Mouse (Mus musculus): ENCODE measurements around the gene Dglucy. TPM values are rescaled to one million over a fixed set of nuclear protein-coding genes. Genes with fewer than 3 reads are reported as not detected.

Dglucy gene
- polyA plus RNA-seq, 1 experiment from 2014 or later = 1.6 TPM

DNA sequence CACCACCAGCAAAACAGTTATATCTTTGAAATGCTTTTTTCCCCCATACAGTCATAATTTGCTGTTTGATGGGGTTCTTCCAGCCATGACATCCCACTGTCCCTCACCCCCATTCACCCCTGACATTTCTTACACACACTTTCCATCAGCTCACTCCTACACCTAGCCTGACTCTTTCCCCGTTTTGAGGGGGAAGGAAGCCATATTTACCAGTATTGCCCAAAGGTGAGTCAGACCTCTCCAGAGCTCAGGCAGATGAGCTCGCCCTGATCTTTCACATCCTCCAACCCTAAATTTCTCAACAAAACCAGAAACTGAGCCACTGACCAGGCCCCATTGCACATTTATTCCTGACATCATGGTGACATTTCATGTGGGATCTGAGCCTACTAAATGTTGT, 93.0 kb downstream of the Dglucy start:
- Histone ChIP-seq H3K4me1 (ENCODE audit: control insufficient read depth, insufficient read depth, low read length) (no peaks in the 10 kb centered on the region), H3K27me3 (ENCODE audit: control insufficient read depth, insufficient read depth, low read length) (0 out of 2 replicates have a peak, but pooled peaks cover 3% of the 10 kb centered on the region), H3K9ac (ENCODE audit: low read depth, low read length) (no peak overlapping the region), H3K9me3 (replicated peaks; ENCODE audit: control insufficient read depth, low read length) (no peaks in the 10 kb centered on the region), H3K4me3 (ENCODE audit: low read depth, low read length) (no peak overlapping the region), H3K4me2 (no peak overlapping the region), H3K36me3 (ENCODE audit: control insufficient read depth, insufficient read depth, low read length) (no peaks in the 10 kb centered on the region), H3K27ac (ENCODE audit: low read depth, low read length) (no peak overlapping the region)
- ATAC-seq (replicated peaks; ENCODE audit: insufficient number of reproducible peaks, low FRiP score, low TSS enrichment) = no peak
- 78% methylated on average over 2 of the region's 2 CpGs for WGBS (ENCODE audit: insufficient replicate concordance)

DNA sequence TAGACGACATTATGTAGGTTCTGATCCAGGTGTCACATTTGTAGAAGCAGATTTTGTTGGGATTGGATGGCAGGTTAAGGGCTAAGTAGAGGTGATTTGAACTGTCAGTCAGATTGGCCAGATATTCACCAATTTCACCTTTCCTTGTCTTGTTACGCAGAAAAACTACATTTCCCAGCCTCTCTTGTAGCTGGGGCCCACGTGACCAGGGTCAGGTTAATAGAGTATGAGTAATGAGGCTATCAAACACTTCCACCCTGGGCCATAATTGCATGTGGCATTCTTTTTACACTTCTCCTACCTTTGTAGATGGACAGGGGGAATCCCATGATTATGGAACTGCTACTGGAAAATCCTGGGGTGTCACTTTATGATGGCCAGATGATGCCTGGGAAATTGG, 94.8 kb downstream of the Dglucy start:
- 0 out of 2 replicates have a peak, but pooled peaks cover 3% of the 10 kb centered on the region for H3K27me3 ChIP-seq (ENCODE audit: control insufficient read depth, insufficient read depth, low read length)
- H3K27ac ChIP-seq (ENCODE audit: low read depth, low read length) = no peak overlapping the region
- no peaks in the 10 kb centered on the region for H3K36me3 ChIP-seq (ENCODE audit: control insufficient read depth, insufficient read depth, low read length)
- no peak overlapping the region for H3K9ac ChIP-seq (ENCODE audit: low read depth, low read length)
- ATAC-seq (replicated peaks; ENCODE audit: insufficient number of reproducible peaks, low FRiP score, low TSS enrichment) = no peak
- no peaks in the 10 kb centered on the region for H3K9me3 ChIP-seq (replicated peaks; ENCODE audit: control insufficient read depth, low read length)
- 74% methylated on average over 3 of the region's 3 CpGs for WGBS (ENCODE audit: insufficient replicate concordance)
- no peak overlapping the region for H3K4me3 ChIP-seq (ENCODE audit: low read depth, low read length)
- H3K4me1 ChIP-seq (ENCODE audit: control insufficient read depth, insufficient read depth, low read length) = no peaks in the 10 kb centered on the region
- no peak overlapping the region for H3K4me2 ChIP-seq

DNA sequence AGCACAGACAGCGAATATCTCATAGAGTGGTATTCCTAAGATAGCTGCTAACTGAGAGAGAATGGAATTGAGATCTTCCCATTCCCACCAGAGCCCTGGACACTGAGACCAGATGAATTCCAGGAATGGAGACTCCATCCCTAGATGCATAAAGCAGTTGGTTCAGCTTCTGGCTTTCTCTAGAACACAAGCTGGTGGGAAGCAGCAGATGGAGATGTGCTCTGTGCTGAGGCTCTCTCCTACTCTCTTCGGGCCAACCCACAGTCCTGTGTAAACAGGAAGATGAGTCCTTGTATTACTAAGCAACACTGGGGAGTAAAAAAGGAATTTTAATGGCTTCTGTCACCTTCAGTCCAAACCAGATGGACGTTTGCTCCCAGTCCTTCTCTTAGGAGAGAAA, 96.7 kb downstream of the Dglucy start:
- H3K9me3 ChIP-seq (replicated peaks; ENCODE audit: control insufficient read depth, low read length) = no peaks in the 10 kb centered on the region
- no peak overlapping the region for H3K27ac ChIP-seq (ENCODE audit: low read depth, low read length)
- no peak overlapping the region for H3K9ac ChIP-seq (ENCODE audit: low read depth, low read length)
- no peak overlapping the region for H3K4me3 ChIP-seq (ENCODE audit: low read depth, low read length)
- H3K36me3 ChIP-seq (ENCODE audit: control insufficient read depth, insufficient read depth, low read length) = no peaks in the 10 kb centered on the region
- WGBS (ENCODE audit: insufficient replicate concordance) = 63% methylated on average over 3 of the region's 3 CpGs
- H3K4me2 ChIP-seq = no peak overlapping the region
- ATAC-seq (replicated peaks; ENCODE audit: insufficient number of reproducible peaks, low FRiP score, low TSS enrichment) = no peak
- H3K4me1 ChIP-seq (ENCODE audit: control insufficient read depth, insufficient read depth, low read length) = no peaks in the 10 kb centered on the region
- H3K27me3 ChIP-seq (ENCODE audit: control insufficient read depth, insufficient read depth, low read length) = 0 out of 2 replicates have a peak, but pooled peaks cover 3% of the 10 kb centered on the region

DNA sequence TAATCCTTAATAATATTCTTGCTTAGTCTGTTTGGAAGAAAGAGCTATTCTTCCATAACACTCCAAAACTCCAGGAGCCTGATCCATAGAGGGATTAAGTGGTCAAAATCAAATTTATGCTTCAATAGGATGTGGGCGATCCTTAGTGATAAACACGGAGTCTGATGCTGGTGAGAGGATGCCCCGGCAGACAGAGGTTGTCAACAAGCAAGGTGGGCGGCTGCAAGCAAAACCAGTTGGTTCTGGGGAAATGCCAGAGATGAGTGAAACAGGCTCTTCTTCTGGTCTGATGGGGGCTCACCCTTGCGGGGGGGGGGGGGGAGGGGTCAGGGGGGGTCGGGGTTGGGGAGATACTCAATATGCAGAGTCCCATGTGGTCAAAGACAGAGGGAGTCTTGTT, 97.1 kb downstream of the Dglucy start:
- 0 out of 2 replicates have a peak, but pooled peaks cover 3% of the 10 kb centered on the region for H3K27me3 ChIP-seq (ENCODE audit: control insufficient read depth, insufficient read depth, low read length)
- 82% methylated on average over 6 of the region's 6 CpGs for WGBS (ENCODE audit: insufficient replicate concordance)
- H3K36me3 ChIP-seq (ENCODE audit: control insufficient read depth, insufficient read depth, low read length) = no peaks in the 10 kb centered on the region
- H3K4me1 ChIP-seq (ENCODE audit: control insufficient read depth, insufficient read depth, low read length) = no peaks in the 10 kb centered on the region
- no peak overlapping the region for H3K9ac ChIP-seq (ENCODE audit: low read depth, low read length)
- no peaks in the 10 kb centered on the region for H3K9me3 ChIP-seq (replicated peaks; ENCODE audit: control insufficient read depth, low read length)
- H3K27ac ChIP-seq (ENCODE audit: low read depth, low read length) = no peak overlapping the region
- no peak for ATAC-seq (replicated peaks; ENCODE audit: insufficient number of reproducible peaks, low FRiP score, low TSS enrichment)
- H3K4me2 ChIP-seq = no peak overlapping the region
- H3K4me3 ChIP-seq (ENCODE audit: low read depth, low read length) = no peak overlapping the region

DNA sequence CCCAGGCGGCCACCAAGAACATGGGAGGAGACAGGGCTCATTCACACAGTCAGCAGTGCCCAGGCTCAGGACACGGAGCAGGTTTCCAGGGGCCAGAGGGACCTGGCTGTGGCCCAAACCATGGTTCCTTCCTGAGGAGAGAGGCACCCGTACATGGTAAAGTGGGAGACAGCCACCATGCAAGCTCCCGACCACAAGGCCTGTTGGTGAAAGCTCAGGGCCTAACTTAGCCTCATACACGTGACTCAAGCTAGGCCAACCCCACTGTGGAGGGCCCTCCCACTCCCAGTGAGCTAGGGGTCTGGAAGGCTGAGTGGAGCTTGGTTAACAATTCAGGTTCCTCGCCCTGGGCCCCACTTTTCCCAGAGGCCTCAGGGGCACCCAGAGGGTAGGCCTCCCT, 99.1 kb downstream of the Dglucy start:
- H3K9me3 ChIP-seq (replicated peaks; ENCODE audit: control insufficient read depth, low read length) = no peaks in the 10 kb centered on the region
- WGBS (ENCODE audit: insufficient replicate concordance) = 74% methylated on average over 6 of the region's 6 CpGs
- no peak for ATAC-seq (replicated peaks; ENCODE audit: insufficient number of reproducible peaks, low FRiP score, low TSS enrichment)
- 0 out of 2 replicates have a peak, but pooled peaks cover 3% of the 10 kb centered on the region for H3K27me3 ChIP-seq (ENCODE audit: control insufficient read depth, insufficient read depth, low read length)
- no peak overlapping the region for H3K4me2 ChIP-seq
- no peaks in the 10 kb centered on the region for H3K4me1 ChIP-seq (ENCODE audit: control insufficient read depth, insufficient read depth, low read length)
- no peak overlapping the region for H3K4me3 ChIP-seq (ENCODE audit: low read depth, low read length)
- no peak overlapping the region for H3K27ac ChIP-seq (ENCODE audit: low read depth, low read length)
- H3K9ac ChIP-seq (ENCODE audit: low read depth, low read length) = no peak overlapping the region
- no peaks in the 10 kb centered on the region for H3K36me3 ChIP-seq (ENCODE audit: control insufficient read depth, insufficient read depth, low read length)

DNA sequence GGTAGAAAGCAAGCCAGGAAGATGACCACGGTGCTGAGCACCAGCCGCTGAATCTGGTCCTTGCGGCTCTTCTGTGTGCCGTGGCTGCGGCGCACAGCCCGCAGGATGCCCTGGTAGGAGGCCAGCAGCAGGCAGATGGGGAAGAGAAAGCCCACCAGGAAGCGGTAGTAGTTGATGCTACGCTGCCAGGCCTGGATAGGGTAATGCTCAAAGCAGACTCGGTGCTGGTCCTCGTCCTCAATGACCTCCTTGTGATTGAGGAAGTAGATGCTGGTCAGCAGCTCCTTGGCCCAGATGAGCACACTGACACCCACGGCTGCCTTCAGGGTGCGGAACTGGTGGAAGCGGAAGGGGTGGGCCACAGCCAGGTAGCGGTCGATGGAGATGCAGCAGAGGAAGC, 99.7 kb downstream of the Dglucy start:
- no peaks in the 10 kb centered on the region for H3K4me1 ChIP-seq (ENCODE audit: control insufficient read depth, insufficient read depth, low read length)
- ATAC-seq (replicated peaks; ENCODE audit: insufficient number of reproducible peaks, low FRiP score, low TSS enrichment) = no peak
- no peaks in the 10 kb centered on the region for H3K9me3 ChIP-seq (replicated peaks; ENCODE audit: control insufficient read depth, low read length)
- no peak overlapping the region for H3K4me3 ChIP-seq (ENCODE audit: low read depth, low read length)
- no peak overlapping the region for H3K27ac ChIP-seq (ENCODE audit: low read depth, low read length)
- no peak overlapping the region for H3K4me2 ChIP-seq
- H3K36me3 ChIP-seq (ENCODE audit: control insufficient read depth, insufficient read depth, low read length) = no peaks in the 10 kb centered on the region
- 88% methylated on average over 16 of the region's 16 CpGs for WGBS (ENCODE audit: insufficient replicate concordance)
- H3K9ac ChIP-seq (ENCODE audit: low read depth, low read length) = no peak overlapping the region
- H3K27me3 ChIP-seq (ENCODE audit: control insufficient read depth, insufficient read depth, low read length) = 0 out of 2 replicates have a peak, but pooled peaks cover 3% of the 10 kb centered on the region

DNA sequence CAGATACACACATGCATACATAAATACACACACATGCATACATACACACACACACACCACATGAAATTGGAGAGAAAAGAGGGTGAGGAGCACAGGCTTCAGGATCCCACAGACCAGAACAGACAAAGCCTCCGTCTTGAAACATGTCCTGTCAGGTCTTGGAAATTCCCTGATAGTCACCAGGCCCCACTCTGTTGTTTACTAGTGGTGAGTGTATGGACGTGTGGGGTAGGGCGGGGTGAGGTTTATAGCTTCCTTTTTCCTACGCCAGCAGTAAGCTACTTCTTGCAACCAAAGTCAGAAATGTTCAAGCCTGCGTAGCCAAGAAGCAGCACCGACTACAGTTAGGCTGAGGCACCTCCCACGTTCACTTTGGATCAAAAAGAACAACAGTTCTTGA, 104.3 kb downstream of the Dglucy start:
- no peak overlapping the region for H3K9ac ChIP-seq (ENCODE audit: low read depth, low read length)
- no peaks in the 10 kb centered on the region for H3K36me3 ChIP-seq (ENCODE audit: control insufficient read depth, insufficient read depth, low read length)
- H3K9me3 ChIP-seq (replicated peaks; ENCODE audit: control insufficient read depth, low read length) = no peaks in the 10 kb centered on the region
- H3K27ac ChIP-seq (ENCODE audit: low read depth, low read length) = no peak overlapping the region
- peaks cover 2% of the 10 kb centered on the region; the same call in 1 of the 2 replicates for H3K27me3 ChIP-seq (ENCODE audit: control insufficient read depth, insufficient read depth, low read length)
- ATAC-seq (replicated peaks; ENCODE audit: insufficient number of reproducible peaks, low FRiP score, low TSS enrichment) = no peak
- no peak overlapping the region for H3K4me3 ChIP-seq (ENCODE audit: low read depth, low read length)
- WGBS (ENCODE audit: insufficient replicate concordance) = 72% methylated on average over 7 of the region's 7 CpGs
- no peaks in the 10 kb centered on the region for H3K4me1 ChIP-seq (ENCODE audit: control insufficient read depth, insufficient read depth, low read length)
- no peak overlapping the region for H3K4me2 ChIP-seq

DNA sequence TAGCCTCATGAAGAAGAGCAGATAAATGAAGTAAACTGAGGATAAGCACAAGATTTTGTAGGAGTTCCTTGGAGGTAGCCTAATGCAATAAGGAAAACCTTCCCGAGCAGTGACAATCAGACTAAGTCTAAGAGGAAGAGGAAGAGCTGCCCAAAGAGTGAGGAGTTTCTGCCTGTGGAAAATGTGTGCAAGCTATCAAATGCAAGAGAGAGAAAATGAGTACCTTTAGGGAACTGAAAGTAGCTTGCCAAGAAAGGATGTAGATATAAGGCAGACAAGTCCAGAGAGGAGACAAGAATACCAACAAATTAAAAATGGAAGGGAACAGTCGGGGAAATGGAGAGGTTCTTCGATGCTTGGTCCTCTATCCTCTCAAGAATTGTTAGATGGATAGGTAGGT, 106.7 kb downstream of the Dglucy start:
- H3K27me3 ChIP-seq (ENCODE audit: control insufficient read depth, insufficient read depth, low read length) = peaks cover 4% of the 10 kb centered on the region
- H3K9ac ChIP-seq (ENCODE audit: low read depth, low read length) = no peak overlapping the region
- no peak for ATAC-seq (replicated peaks; ENCODE audit: insufficient number of reproducible peaks, low FRiP score, low TSS enrichment)
- no peak overlapping the region for H3K4me2 ChIP-seq
- WGBS (ENCODE audit: insufficient replicate concordance) = 87% methylated on average over 3 of the region's 3 CpGs
- no peaks in the 10 kb centered on the region for H3K9me3 ChIP-seq (replicated peaks; ENCODE audit: control insufficient read depth, low read length)
- no peak overlapping the region for H3K4me3 ChIP-seq (ENCODE audit: low read depth, low read length)
- H3K36me3 ChIP-seq (ENCODE audit: control insufficient read depth, insufficient read depth, low read length) = no peaks in the 10 kb centered on the region
- no peak overlapping the region for H3K27ac ChIP-seq (ENCODE audit: low read depth, low read length)
- H3K4me1 ChIP-seq (ENCODE audit: control insufficient read depth, insufficient read depth, low read length) = no peaks in the 10 kb centered on the region

DNA sequence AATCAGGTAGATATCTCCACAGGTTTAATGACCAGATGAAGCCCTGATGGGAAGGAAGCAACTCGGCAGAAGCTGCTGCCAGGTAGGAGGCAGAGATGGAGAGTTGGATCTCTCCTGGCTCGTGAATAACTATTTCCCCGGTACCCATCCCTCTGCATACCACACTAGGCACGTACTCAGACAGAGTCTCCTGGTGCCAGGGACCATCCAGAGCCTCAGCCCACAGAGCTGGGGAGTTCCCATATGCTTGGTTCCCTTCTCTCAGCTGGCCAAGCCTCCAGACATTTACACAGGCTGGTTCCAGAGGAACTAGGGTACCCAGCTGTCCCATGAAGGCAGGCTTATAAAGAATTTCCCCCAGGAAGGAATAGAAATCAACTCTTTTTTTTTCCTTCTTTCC, 108.0 kb downstream of the Dglucy start:
- Histone ChIP-seq H3K9me3 (replicated peaks; ENCODE audit: control insufficient read depth, low read length) (no peaks in the 10 kb centered on the region), H3K27ac (ENCODE audit: low read depth, low read length) (no peak overlapping the region), H3K36me3 (ENCODE audit: control insufficient read depth, insufficient read depth, low read length) (no peaks in the 10 kb centered on the region), H3K4me1 (ENCODE audit: control insufficient read depth, insufficient read depth, low read length) (no peaks in the 10 kb centered on the region), H3K27me3 (ENCODE audit: control insufficient read depth, insufficient read depth, low read length) (peaks cover 4% of the 10 kb centered on the region), H3K4me2 (no peak overlapping the region), H3K9ac (ENCODE audit: low read depth, low read length) (no peak overlapping the region), H3K4me3 (ENCODE audit: low read depth, low read length) (no peak overlapping the region)
- WGBS (ENCODE audit: insufficient replicate concordance) = 74% methylated on average over 4 of the region's 4 CpGs
- ATAC-seq (replicated peaks; ENCODE audit: insufficient number of reproducible peaks, low FRiP score, low TSS enrichment) = no peak

All from heart, embryonic 11.5 days (tissue).